Mouse (Mus musculus) natural killer cell, adult 2 months (primary cell): ENCODE results near the gene Rnf26.
A peak's percentile ranks its signal among the peaks of the same experiment; 100 is the strongest.

Source experiments
- DNase-seq, 2 experiments: peaks; one replicate each; pipeline ENCODE4 v3.0.0; 2022; ENCODE audit warnings: low spot score in 2 of 2

The Rnf26 gene

GRCm38 (mm10) chr9:44113105-44113789 is at the start of gene Rnf26, which contains the start of gene Gm49380:
Gene Rnf26, minus strand, starts transcription at chr9:44113517.
Gene Gm49380, minus strand, starts transcription at chr9:44113500.
- DNase-seq, result peak; percentile 95 to 96

GRCm38 (mm10) chr9:44159886-44160285 is 46.6 kb upstream of the Rnf26 start:
- no peak for DNase-seq

GRCm38 (mm10) chr9:44147290-44147689 is 34.0 kb upstream of the Rnf26 start:
- DNase-seq, result no peak

- DNase-seq, result no peak
Observed at GRCm38 (mm10) chr9:44144718-44145060, 31.4 kb upstream of the Rnf26 start.

- DNase-seq, result no peak
Observed at GRCm38 (mm10) chr9:44144023-44144717, 30.9 kb upstream of the Rnf26 start.

- no peak for DNase-seq
Observed at GRCm38 (mm10) chr9:44143421-44143820, 30.1 kb upstream of the Rnf26 start.

- no peak for DNase-seq
Observed at GRCm38 (mm10) chr9:44141951-44142350, 28.6 kb upstream of the Rnf26 start.

- peak in 1 of 2 experiments; percentile 49 for DNase-seq
Observed at GRCm38 (mm10) chr9:44137846-44138245, 24.5 kb upstream of the Rnf26 start.

- no peak for DNase-seq
Observed at GRCm38 (mm10) chr9:44135731-44136411, 22.6 kb upstream of the Rnf26 start.

- DNase-seq, result no peak
Observed at GRCm38 (mm10) chr9:44134851-44135730, 21.8 kb upstream of the Rnf26 start.

- no peak for DNase-seq
Observed at GRCm38 (mm10) chr9:44134101-44134850, 21.0 kb upstream of the Rnf26 start, which contains the start of gene Mcam. Gene Mcam, plus strand, starts transcription at chr9:44134469.

GRCm38 (mm10) chr9:44133287-44133686 is 20.0 kb upstream of the Rnf26 start:
- no peak for DNase-seq

GRCm38 (mm10) chr9:44132200-44132599 is 18.9 kb upstream of the Rnf26 start:
- DNase-seq, result no peak

GRCm38 (mm10) chr9:44131276-44131590 is 17.9 kb upstream of the Rnf26 start:
- DNase-seq, result no peak

- peak; percentile 32 to 42 for DNase-seq
Observed at GRCm38 (mm10) chr9:44130581-44131275, 17.4 kb upstream of the Rnf26 start.

- peak; percentile 70 to 73 for DNase-seq
Observed at GRCm38 (mm10) chr9:44130034-44130433, 16.7 kb upstream of the Rnf26 start.

GRCm38 (mm10) chr9:44129633-44130032 is 16.3 kb upstream of the Rnf26 start:
- no peak for DNase-seq

- no peak for DNase-seq
Observed at GRCm38 (mm10) chr9:44127351-44127801, 14.1 kb upstream of the Rnf26 start.

- DNase-seq, result no peak
Observed at GRCm38 (mm10) chr9:44126746-44127145, 13.4 kb upstream of the Rnf26 start.
